In the genomic region with DNA sequence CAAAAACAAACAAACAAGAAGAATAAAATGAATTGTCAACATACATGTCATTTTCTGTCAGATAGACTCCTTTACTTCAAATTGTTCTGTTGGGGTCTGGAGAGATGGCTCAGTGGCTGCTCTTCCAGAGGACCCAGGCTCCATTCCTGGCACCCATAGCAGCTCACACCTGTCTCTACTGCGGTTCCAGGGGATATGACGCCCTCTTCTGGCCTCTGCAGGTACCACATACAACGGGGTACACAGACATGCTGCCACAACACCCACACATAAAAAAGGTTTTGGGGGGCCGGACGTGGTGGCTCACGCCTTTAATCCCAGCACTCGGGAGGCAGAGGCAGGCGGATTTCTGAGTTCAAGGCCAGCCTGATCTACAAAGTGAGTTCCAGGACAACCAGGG, we compare ENCODE assay signal across 15 mouse cellular contexts. TPM values are rescaled to one million over a fixed set of nuclear protein-coding genes. Genes with fewer than 3 reads are reported as not detected.
DNase-seq lines count a peak whose midpoint lies in the region; ATAC-seq and TF ChIP-seq lines count a peak whose summit lies in the region.
"Had no signal": no experiment of that assay in that cellular context is flagged by ENCODE, and none has a peak within 500 bp of the region (broad histone marks: within the 10 kb centered on the region; RNA-seq: fewer than 3 reads in every experiment).

No protein-coding gene starts in this region.

- TF ChIP-seq CTCF in kidney, postnatal 0 days (IDR thresholded peaks at IDR 0.05; ENCODE audit: low read depth): peak; percentile 35; the same call in 1 of the 2 replicates
- 0 out of 2 replicates have a peak, but pooled peaks have one; percentile 28 for TF ChIP-seq CTCF in bone marrow, adult 2 months (IDR thresholded peaks at IDR 0.05; ENCODE audit: control insufficient read depth, insufficient read depth, low read length)

- ATAC-seq in kidney, postnatal 0 days (replicated peaks; ENCODE audit: low FRiP score, low read depth): no peak
- ATAC-seq: inflammation-experienced regulatory T-cells, adult 6 months; Patski had no signal

- H3K4me3 ChIP-seq in kidney, postnatal 0 days (replicated peaks; ENCODE audit: low read depth, low read length): no peak overlapping the region
- no peak overlapping the region for H3K4me3 ChIP-seq in bone marrow, adult 2 months (replicated peaks; ENCODE audit: control insufficient read depth, low read depth, low read length)
- H3K4me3 ChIP-seq: myocyte had no signal

- H3K36me3 ChIP-seq in kidney, postnatal 0 days (ENCODE audit: insufficient read depth, low read length): peaks cover 41% of the 10 kb centered on the region

- peaks cover 10% of the 10 kb centered on the region; the same call in 1 of the 2 replicates for H3K4me1 ChIP-seq in kidney, postnatal 0 days (replicated peaks; ENCODE audit: insufficient read depth, low read length)
- no peaks in the 10 kb centered on the region for H3K4me1 ChIP-seq in bone marrow, adult 2 months (ENCODE audit: control insufficient read depth, insufficient read depth, low read length)

- H3K9me3 ChIP-seq in kidney, postnatal 0 days (replicated peaks; ENCODE audit: low read length): no peaks in the 10 kb centered on the region

- no peak for TF ChIP-seq POLR2A in bone marrow, adult 2 months (IDR thresholded peaks at IDR 0.05; ENCODE audit: borderline replicate concordance, control insufficient read depth, low read depth, low read length)

- no peak overlapping the region for H3K27ac ChIP-seq in kidney, postnatal 0 days
- H3K27ac ChIP-seq in bone marrow, adult 2 months (ENCODE audit: control insufficient read depth, insufficient read depth, low read depth, low read length, poor library complexity): no peak overlapping the region

- DNase-seq in kidney, postnatal 0 days (ENCODE audit: low spot score): no peak
- no peak for DNase-seq in kidney, postnatal 14 days
- DNase-seq in 3T3-L1 (ENCODE audit: low read depth, low spot score): peak; percentile 35
- DNase-seq in A20 (ENCODE audit: low read depth, low spot score): peak; percentile 46
- DNase-seq in ovary, adult 18-20 months (ENCODE audit: low spot score): no peak
- DNase-seq in left cerebral cortex, adult 18-20 months (ENCODE audit: low spot score in 2 of 2): no peak
- DNase-seq: adrenal gland, postnatal 10 days; cerebellum, adult 11 months; heart, postnatal 14 days; kidney, postnatal 36 days; right cerebral cortex, postnatal 4 days had no signal

- WGBS in kidney, postnatal 0 days: 94% methylated on average over 8 of the region's 8 CpGs
- WGBS in bone marrow, adult 2 months: 88% methylated on average over 8 of the region's 8 CpGs

- H3K27me3 ChIP-seq in kidney, postnatal 0 days (ENCODE audit: insufficient read depth, low read length): no peaks in the 10 kb centered on the region
- H3K27me3 ChIP-seq: Patski had no signal

- no peak overlapping the region for H3K4me2 ChIP-seq in kidney, postnatal 0 days (ENCODE audit: low read length)

- no peak overlapping the region for H3K9ac ChIP-seq in kidney, postnatal 0 days (ENCODE audit: low read depth, low read length)

RNA-seq across cellular contexts. Expression of gene Dynll1, which starts 6.6 kb away (rescaled TPM):
- polyA plus RNA-seq in kidney, postnatal 0 days (2015; fragmentation: Nextera tagmentation; extraction: Ambion mirVana): 1,395 and 1,475 TPM in 2 replicates
- 139 and 177 TPM in 2 replicates for polyA plus RNA-seq in bone marrow, adult 2 months (2011; ENCODE audit: insufficient read depth, insufficient read length, low replicate concordance, missing spikeins)
- 100 to 1,000 TPM; 631 to 705 TPM for total RNA-seq in left cerebral cortex, adult 18-20 months (2021)

RNA-seq across cellular contexts. Expression of gene Coq5, which starts 14.7 kb away (rescaled TPM):
- 44.7 and 46.6 TPM in 2 replicates for polyA plus RNA-seq in kidney, postnatal 0 days (2015; fragmentation: Nextera tagmentation; extraction: Ambion mirVana)
- polyA plus RNA-seq in bone marrow, adult 2 months (2011; ENCODE audit: insufficient read depth, insufficient read length, low replicate concordance, missing spikeins): 24.4 and 32.9 TPM in 2 replicates
- total RNA-seq in left cerebral cortex, adult 18-20 months (2021): 10 to 100 TPM; 42.1 to 43.2 TPM

RNA-seq across cellular contexts. Expression of gene Rnf10, which starts 21.5 kb away (rescaled TPM):
- 120 and 124 TPM in 2 replicates for polyA plus RNA-seq in kidney, postnatal 0 days (2015; fragmentation: Nextera tagmentation; extraction: Ambion mirVana)
- polyA plus RNA-seq in bone marrow, adult 2 months (2011; ENCODE audit: insufficient read depth, insufficient read length, low replicate concordance, missing spikeins): 165 and 203 TPM in 2 replicates
- 100 to 1,000 TPM; 247 to 256 TPM for total RNA-seq in left cerebral cortex, adult 18-20 months (2021)

RNA-seq across cellular contexts. Expression of gene Srsf9, which starts 32.8 kb away (rescaled TPM):
- 234 and 251 TPM in 2 replicates for polyA plus RNA-seq in kidney, postnatal 0 days (2015; fragmentation: Nextera tagmentation; extraction: Ambion mirVana)
- polyA plus RNA-seq in bone marrow, adult 2 months (2011; ENCODE audit: insufficient read depth, insufficient read length, low replicate concordance, missing spikeins): 61.2 and 61.4 TPM in 2 replicates
- total RNA-seq in left cerebral cortex, adult 18-20 months (2021): 10 to 100 TPM; 62.9 to 72.1 TPM

RNA-seq across cellular contexts. Expression of gene Gatc, which starts 46.8 kb away (rescaled TPM):
- polyA plus RNA-seq in kidney, postnatal 0 days (2015; fragmentation: Nextera tagmentation; extraction: Ambion mirVana): 19.8 and 20.8 TPM in 2 replicates
- polyA plus RNA-seq in bone marrow, adult 2 months (2011; ENCODE audit: insufficient read depth, insufficient read length, low replicate concordance, missing spikeins): 7.3 and 7.8 TPM in 2 replicates
- 10 to 100 TPM; 18.4 to 20.5 TPM for total RNA-seq in left cerebral cortex, adult 18-20 months (2021)

Comparison
In these comparisons a context has a peak if more than half of its experiments do, and no peak if none do; other contexts are left out.
1. DNase-seq: peak in 3T3-L1 (single experiment) and A20 (single experiment); none in kidney, postnatal 0 days (single experiment), kidney, postnatal 14 days (single experiment), ovary, adult 18-20 months (single experiment) and left cerebral cortex, adult 18-20 months (0 of 2).